Mouse (Mus musculus): ENCODE data around the gene Tmprss5. TPM values are rescaled to one million over a fixed set of nuclear protein-coding genes. Genes with fewer than 3 reads are reported as not detected.

Tmprss5 gene
- total RNA-seq, 2 experiments from 2014 or later = 0.30 to 0.69 TPM

GRCm38 (mm10) chr9:49145776-49146175, 64.7 kb downstream of the Tmprss5 start:
- intact Hi-C loops (cut with DNase I) = no loop called here
- DNase-seq (ENCODE audit: extremely low spot score in 1 of 2, low spot score in 2 of 2) = no peak

DNA sequence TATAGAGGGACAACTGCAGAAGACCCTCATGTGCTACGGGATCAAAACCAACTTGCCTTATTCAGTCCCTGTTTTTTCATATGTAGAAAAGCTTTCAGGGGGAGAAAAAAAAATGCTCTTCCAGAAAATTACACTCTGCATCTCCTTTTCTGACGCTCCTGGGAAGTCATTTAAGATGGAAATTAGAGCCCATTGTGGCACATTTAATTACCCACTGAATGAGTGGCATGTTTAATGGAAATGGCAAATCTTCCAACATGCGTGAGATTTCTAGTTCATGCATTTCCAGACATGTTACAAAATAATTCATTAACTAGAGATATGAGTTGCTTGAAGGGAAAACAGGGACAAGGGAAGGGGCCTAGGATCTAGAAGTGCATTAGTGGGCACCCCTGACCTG, 66.0 kb downstream of the Tmprss5 start:
- intact Hi-C loops (cut with DNase I) = no loop called here
- no peak for DNase-seq (ENCODE audit: extremely low spot score in 1 of 2, low spot score in 2 of 2)

Other genes starting within 250 kb of the Tmprss5 start
- gene Zbtb16, start 245.0 kb upstream of the Tmprss5 start, total RNA-seq (2021) = 10 to 100 TPM; 32.2 to 47.0 TPM
- gene Htr3a, start 170.2 kb upstream of the Tmprss5 start, total RNA-seq (2021) = 1 to 10 TPM; 3.5 to 4.1 TPM
- gene Htr3b, start 116.3 kb upstream of the Tmprss5 start, total RNA-seq (2021) = not detected
- 10 to 100 TPM; 43.2 to 52.2 TPM for gene Usp28, start 95.9 kb upstream of the Tmprss5 start, total RNA-seq (2021)
- 10 to 100 TPM; 14.3 to 17.5 TPM for gene Zw10, start 25.6 kb upstream of the Tmprss5 start, total RNA-seq (2021)
- gene Gm4894, start 169.3 kb downstream of the Tmprss5 start, total RNA-seq (2021) = not detected

Data from left cerebral cortex, postnatal 10 days (tissue).